Mouse (Mus musculus) E14TG2a.4 (cell line): ENCODE measurements around the gene Tmem117.

Experiments
- CTCF ChIP-seq: conservative IDR thresholded peaks from 2 replicates; pipeline ENCODE4 v1.5.1; 2014; ENCODE audit warnings: low read length
- NANOG ChIP-seq: IDR thresholded peaks from 2 replicates; pipeline ENCODE4 v1.6.1; 2014; ENCODE audit warnings: borderline replicate concordance, low read length, mixed read lengths
- POU5F1 ChIP-seq: IDR thresholded peaks from 2 replicates; pipeline ENCODE4 v1.6.1; 2014; ENCODE audit warnings: low read length, borderline replicate concordance

GRCm38 (mm10) chr15:94722759-94723158, 93.7 kb downstream of the Tmem117 start:
- TF ChIP-seq CTCF = peak; percentile 56
- no peak for TF ChIP-seq NANOG
- TF ChIP-seq POU5F1 = no peak
